ENCODE assay signal across 8 mouse cellular contexts in genomic region chr13:95444824-95445223, GRCm38 (mm10). TPM values are rescaled to one million over a fixed set of nuclear protein-coding genes. Genes with fewer than 3 reads are reported as not detected.
DNase-seq lines count a peak whose midpoint lies in the region; ATAC-seq and TF ChIP-seq lines count a peak whose summit lies in the region.

Gene Crhbp, minus strand, starts transcription at chr13:95444924.

- peaks cover 3% of the 10 kb centered on the region; the same call in 1 of the 2 replicates for H3K4me1 ChIP-seq in neural tube, embryonic 11.5 days (ENCODE audit: control insufficient read depth, insufficient read depth, low read length)
- no peaks in the 10 kb centered on the region for H3K4me1 ChIP-seq in limb, embryonic 14.5 days (ENCODE audit: control insufficient read depth, insufficient read depth, low read length)

- WGBS in neural tube, embryonic 11.5 days = 48% methylated on average over 11 of the region's 11 CpGs
- WGBS in limb, embryonic 14.5 days = 60% methylated on average over 11 of the region's 11 CpGs

- peaks cover 31% of the 10 kb centered on the region for H3K27me3 ChIP-seq in neural tube, embryonic 11.5 days (ENCODE audit: control insufficient read depth, insufficient read depth, low read length)
- peaks cover 27% of the 10 kb centered on the region; the same call in 1 of the 2 replicates for H3K27me3 ChIP-seq in limb, embryonic 14.5 days (ENCODE audit: control insufficient read depth, insufficient read depth, low read length)

- no peaks in the 10 kb centered on the region for H3K9me3 ChIP-seq in neural tube, embryonic 11.5 days (ENCODE audit: control insufficient read depth, low read length)
- H3K9me3 ChIP-seq in limb, embryonic 14.5 days (ENCODE audit: control insufficient read depth, low read length) = no peaks in the 10 kb centered on the region

- DNase-seq in embryo, embryonic 10.5 days (ENCODE audit: low spot score) = peak; percentile 19
- DNase-seq in embryo, embryonic 9.5 days (ENCODE audit: extremely low spot score) = no peak
- no peak for DNase-seq in neural tube, embryonic 11.5 days (ENCODE audit: low spot score)
- DNase-seq in neural tube, embryonic 10.5 days (ENCODE audit: extremely low spot score, low spot score) = no peak
- DNase-seq in limb, embryonic 14.5 days (ENCODE audit: low spot score) = no peak
- DNase-seq in urinary bladder, adult 2 months (ENCODE audit: low spot score) = no peak
- no peak for DNase-seq in MN1 (ENCODE audit: low spot score)
- no peak for DNase-seq in cerebellum, adult 18-20 months

- H3K9ac ChIP-seq in neural tube, embryonic 11.5 days (ENCODE audit: low read length) = peak within 1 kb of the TSS; percentile 47
- peak within 1 kb of the TSS; percentile 52 for H3K9ac ChIP-seq in limb, embryonic 14.5 days (ENCODE audit: low read depth, low read length, severe bottlenecking)

- TF ChIP-seq POLR2A in limb, embryonic 14.5 days (IDR thresholded peaks at IDR 0.05; ENCODE audit: borderline replicate concordance, extremely low read depth, insufficient read depth, insufficient read length) = no peak

- ATAC-seq in neural tube, embryonic 11.5 days (ENCODE audit: insufficient read depth, low FRiP score, low TSS enrichment) = no peak
- ATAC-seq in limb, embryonic 14.5 days (ENCODE audit: low FRiP score, low read depth) = no peak

- peak within 1 kb of the TSS; percentile 84 for H3K4me2 ChIP-seq in neural tube, embryonic 11.5 days (ENCODE audit: low read depth)
- peak within 1 kb of the TSS; percentile 91 for H3K4me2 ChIP-seq in limb, embryonic 14.5 days (replicated peaks; ENCODE audit: low read depth, low read length, severe bottlenecking)

- H3K27ac ChIP-seq in neural tube, embryonic 11.5 days (ENCODE audit: low read depth, low read length) = no peak within 1 kb of the TSS
- no peak within 1 kb of the TSS for H3K27ac ChIP-seq in limb, embryonic 14.5 days (replicated peaks; ENCODE audit: low read depth, low read length)

- H3K36me3 ChIP-seq in neural tube, embryonic 11.5 days (ENCODE audit: control insufficient read depth, insufficient read depth, low read length) = no peaks in the 10 kb centered on the region
- H3K36me3 ChIP-seq in limb, embryonic 14.5 days (ENCODE audit: control insufficient read depth, insufficient read depth, low read length) = no peaks in the 10 kb centered on the region

- H3K4me3 ChIP-seq in neural tube, embryonic 11.5 days (ENCODE audit: low read depth, low read length) = peak within 1 kb of the TSS; percentile 43
- H3K4me3 ChIP-seq in limb, embryonic 14.5 days (replicated peaks; ENCODE audit: low read length) = peak within 1 kb of the TSS; percentile 44

RNA-seq across cellular contexts. Expression of gene Crhbp, which starts in this region (rescaled TPM):
- 0.82 and 1.2 TPM in 2 replicates for polyA plus RNA-seq in neural tube, embryonic 11.5 days (2014; fragmentation: Nextera tagmentation; extraction: Ambion mirVana)
- 0.20 and 0.28 TPM in 2 replicates for polyA plus RNA-seq in limb, embryonic 14.5 days (2012; rRNA removed)
- polyA plus RNA-seq in limb, embryonic 14.5 days (2014; fragmentation: Nextera tagmentation; extraction: Ambion mirVana) = 0.15 and 0.32 TPM in 2 replicates
- 3.1 and 4.0 TPM in 2 replicates for polyA plus RNA-seq in urinary bladder, adult 2 months (2012; rRNA removed)
